Mouse (Mus musculus): ENCODE measurements around the gene Wdr20.

GRCm38 (mm10) chr12:110697457-110697856 lies 40.3 kb upstream of the Wdr20 start:
- no peak for TF ChIP-seq CTCF (IDR thresholded peaks at IDR 0.05; ENCODE audit: low read depth, low read length)
- TF ChIP-seq EP300 (IDR thresholded peaks at IDR 0.05; ENCODE audit: insufficient read depth, low read depth, low read length): no peak

Data from ES-Bruce4 (cell line).